Mouse (Mus musculus): ENCODE data around the gene Rhbdl1. TPM values are rescaled to one million over a fixed set of nuclear protein-coding genes. Genes with fewer than 3 reads are reported as not detected.

Gene Rhbdl1
- polyA plus RNA-seq, 1 experiment, result 3.8 TPM

Other genes starting within 250 kb of the Rhbdl1 start
- gene Gng13, start 120.1 kb downstream of the Rhbdl1 start, polyA plus RNA-seq (2012; ENCODE audit: low replicate concordance), result not detected in 2 replicates
- gene Chtf18, start 109.9 kb downstream of the Rhbdl1 start, polyA plus RNA-seq (2012; ENCODE audit: low replicate concordance), result 13.6 and 24.2 TPM in 2 replicates
- gene Rpusd1, start 109.6 kb downstream of the Rhbdl1 start, polyA plus RNA-seq (2012; ENCODE audit: low replicate concordance), result 26.6 and 48.2 TPM in 2 replicates
- gene Mslnl, start 101.3 kb downstream of the Rhbdl1 start, polyA plus RNA-seq (2012; ENCODE audit: low replicate concordance), result not detected in 2 replicates
- 0.06 TPM in 1 of 2 replicates, not detected in the other for gene Msln, start 82.9 kb downstream of the Rhbdl1 start, polyA plus RNA-seq (2012; ENCODE audit: low replicate concordance)
- 16.2 and 23.3 TPM in 2 replicates for gene Narfl, start 63.5 kb downstream of the Rhbdl1 start, polyA plus RNA-seq (2012; ENCODE audit: low replicate concordance)
- gene Haghl, start 51.6 kb downstream of the Rhbdl1 start, polyA plus RNA-seq (2012; ENCODE audit: low replicate concordance), result 34.3 and 35.1 TPM in 2 replicates
- gene Ccdc78, start 50.7 kb downstream of the Rhbdl1 start, polyA plus RNA-seq (2012; ENCODE audit: low replicate concordance), result not detected in 2 replicates
- gene Fam173a, start 44.4 kb downstream of the Rhbdl1 start, polyA plus RNA-seq (2012; ENCODE audit: low replicate concordance), result 23.5 and 44.0 TPM in 2 replicates
- not detected in 2 replicates for gene AC134908.4, start 41.6 kb downstream of the Rhbdl1 start, polyA plus RNA-seq (2012; ENCODE audit: low replicate concordance)
- 51.5 and 71.8 TPM in 2 replicates for gene Metrn, start 40.2 kb downstream of the Rhbdl1 start, polyA plus RNA-seq (2012; ENCODE audit: low replicate concordance)
- 0.73 and 0.79 TPM in 2 replicates for gene Fbxl16, start 28.2 kb downstream of the Rhbdl1 start, polyA plus RNA-seq (2012; ENCODE audit: low replicate concordance)
- 3.5 and 10.2 TPM in 2 replicates for gene Wdr24, start 13.7 kb downstream of the Rhbdl1 start, polyA plus RNA-seq (2012; ENCODE audit: low replicate concordance)
- 7.2 and 7.4 TPM in 2 replicates for gene Jmjd8, start 8.4 kb downstream of the Rhbdl1 start, polyA plus RNA-seq (2012; ENCODE audit: low replicate concordance)
- 69.3 and 104 TPM in 2 replicates for gene Stub1, start 3.9 kb downstream of the Rhbdl1 start, polyA plus RNA-seq (2012; ENCODE audit: low replicate concordance)
- 10.5 and 16.1 TPM in 2 replicates for gene Gm20683, start 4.5 kb upstream of the Rhbdl1 start, polyA plus RNA-seq (2012; ENCODE audit: low replicate concordance)
- 159 and 168 TPM in 2 replicates for gene Rhot2, start 7.6 kb upstream of the Rhbdl1 start, polyA plus RNA-seq (2012; ENCODE audit: low replicate concordance)
- 8.8 and 9.7 TPM in 2 replicates for gene Wdr90, start 24.2 kb upstream of the Rhbdl1 start, polyA plus RNA-seq (2012; ENCODE audit: low replicate concordance)
- gene Mcrip2, start 31.5 kb upstream of the Rhbdl1 start, polyA plus RNA-seq (2012; ENCODE audit: low replicate concordance), result 23.1 and 35.5 TPM in 2 replicates
- gene Mettl26, start 37.8 kb upstream of the Rhbdl1 start, polyA plus RNA-seq (2012; ENCODE audit: low replicate concordance), result 39.0 and 56.9 TPM in 2 replicates
- gene Wfikkn1, start 43.6 kb upstream of the Rhbdl1 start, polyA plus RNA-seq (2012; ENCODE audit: low replicate concordance), result 0.97 and 2.3 TPM in 2 replicates
- gene Rab40c, start 82.4 kb upstream of the Rhbdl1 start, polyA plus RNA-seq (2012; ENCODE audit: low replicate concordance), result 16.9 and 27.8 TPM in 2 replicates
- gene Pigq, start 107.6 kb upstream of the Rhbdl1 start, polyA plus RNA-seq (2012; ENCODE audit: low replicate concordance), result 98.3 and 349 TPM in 2 replicates
- gene Nhlrc4, start 107.7 kb upstream of the Rhbdl1 start, polyA plus RNA-seq (2012; ENCODE audit: low replicate concordance), result 5.3 TPM in 1 of 2 replicates, not detected in the other
- gene A930017K11Rik, start 115.3 kb upstream of the Rhbdl1 start, polyA plus RNA-seq (2012; ENCODE audit: low replicate concordance), result 0.05 TPM in 1 of 2 replicates, not detected in the other
- gene Capn15, start 148.5 kb upstream of the Rhbdl1 start, polyA plus RNA-seq (2012; ENCODE audit: low replicate concordance), result 61.6 and 119 TPM in 2 replicates
- 7.3 and 22.8 TPM in 2 replicates for gene Rab11fip3, start 232.3 kb upstream of the Rhbdl1 start, polyA plus RNA-seq (2012; ENCODE audit: low replicate concordance)